Mouse (Mus musculus) heart, adult 2 months (tissue): ENCODE results near the gene Msl2. TPM values are rescaled to one million over a fixed set of nuclear protein-coding genes. Genes with fewer than 3 reads are reported as not detected.

Experiments used
- DNase-seq, 2 experiments: peaks; one replicate each; pipeline ENCODE4 v3.0.0; 2021
- H3K27ac ChIP-seq: fragments of 200-600 bp; 2 replicates; pipeline ENCODE4 v1.8.1; 2022
- H3K27me3 ChIP-seq: fragments of 200-500 bp; 2 replicates; pipeline ENCODE4 v1.6.1; 2012; ENCODE audit warnings: mild to moderate bottlenecking, low read length, inconsistent platforms, mixed read lengths; ENCODE audit not compliant: control insufficient read depth, insufficient read depth
- H3K36me3 ChIP-seq: fragments of 200-500 bp; 2 replicates; pipeline ENCODE4 v1.6.1; 2012; ENCODE audit warnings: low read length, inconsistent platforms; ENCODE audit not compliant: control insufficient read depth, insufficient read depth
- H3K4me1 ChIP-seq: fragments of 200-500 bp; 2 replicates; pipeline ENCODE4 v1.6.1; 2011; ENCODE audit warnings: low read length; ENCODE audit not compliant: control insufficient read depth, insufficient read depth
- H3K4me3 ChIP-seq: fragments of 200-600 bp; 2 replicates; pipeline ENCODE4 v1.8.1; 2022
- H3K79me2 ChIP-seq: fragments of 200-500 bp; replicated peaks from 2 replicates; pipeline ENCODE4 v1.6.1; 2012; ENCODE audit warnings: mild to moderate bottlenecking, inconsistent platforms, low read length, moderate library complexity, mixed read lengths; ENCODE audit not compliant: control insufficient read depth, insufficient read depth
- H3K9ac ChIP-seq: fragments of 200-500 bp; 2 replicates; pipeline ENCODE4 v1.6.1; 2012; ENCODE audit warnings: low read depth, mild to moderate bottlenecking, control low read depth, inconsistent platforms, low read length, mixed read lengths
- CTCF ChIP-seq: fragments of 200-600 bp; IDR thresholded peaks from 2 replicates; pipeline ENCODE4 v1.8.1; 2022; ENCODE audit warnings: antibody characterized with exemption, mild to moderate bottlenecking, moderate library complexity
- EP300 ChIP-seq: fragments of 200-500 bp; IDR thresholded peaks from 2 replicates; pipeline ENCODE4 v1.6.1; 2011; ENCODE audit warnings: low read depth, low read length, control low read depth; ENCODE audit not compliant: insufficient read depth
- POLR2A ChIP-seq: fragments of 200-500 bp; IDR thresholded peaks from 2 replicates; pipeline ENCODE4 v1.6.1; 2011; ENCODE audit warnings: mild to moderate bottlenecking, low read depth, low read length, control low read depth; ENCODE audit not compliant: insufficient read depth
- WGBS: fragments of 180-500 bp; shearing (Covaris S2); methylation state at CpG from one replicate; pipeline ENCODE4 v1.1.7; 2018; 5-methylcytosine and 5-hydroxymethylcytosine counted together
- intact Hi-C: fragments of 180-260 bp; cut with DNase I; formaldehyde crosslinking; loops from one replicate; pipeline ENCODE4 v1.15.1; 2025
- long read RNA-seq: library from polyadenylated mRNA; stranded (forward); transcript quantifications from one replicate; pipeline ENCODE4 v2.0.0, GENCODE M21; 2021
- polyA plus RNA-seq: library from polyadenylated mRNA; depleted of rRNA; stranded (reverse); fragments of >200 nt; gene quantifications from 2 replicates; pipeline ENCODE4 v1.2.3, GENCODE M21; 2012; rRNA removed
- total RNA-seq, 2 experiments: library from RNA; stranded (reverse); gene quantifications; 2 replicates each; pipeline ENCODE4 v1.2.3; 2021

The Msl2 gene
- total RNA-seq = 10 to 100 TPM; 33.5 to 35.9 TPM
- 10.8 and 16.4 TPM in 2 replicates for polyA plus RNA-seq
- long read RNA-seq, full-length matches to known transcripts = 1 of 6 reads
- long read RNA-seq, partial matches to known transcripts = 0 of 6 reads
- long read RNA-seq, other reads (novel, unspliced or antisense) = 5 of 6 reads

- H3K27me3 ChIP-seq = no peaks in the 10 kb centered on the region
- H3K27ac ChIP-seq = peak within 1 kb of the TSS; percentile 100
- H3K4me1 ChIP-seq = peaks cover 8% of the 10 kb centered on the region
- intact Hi-C loops = loop anchor here (1.0 to 2.0 kb wide), 2 partner anchors 40 to 431 kb away; partner anchors contain the start of gene Pccb
- whole genome bisulfite sequencing = 2% methylated on average over 38 of the region's 43 CpGs
- no peak for DNase-seq
- H3K79me2 ChIP-seq = no peaks in the 10 kb centered on the region
- peak within 1 kb of the TSS; percentile 70 for H3K4me3 ChIP-seq
- peak within 1 kb of the TSS; percentile 100 for H3K9ac ChIP-seq
- H3K36me3 ChIP-seq = peaks cover 9% of the 10 kb centered on the region
- TF ChIP-seq CTCF (no peak), POLR2A (peak; percentile 54; the same call in 1 of the 2 replicates), EP300 (no peak)
These were observed at the start of gene Msl2 for GRCm38 (mm10) chr9:101073987-101074331. Gene Msl2, plus strand, starts transcription at chr9:101074101.

- peak overlapping the region; percentile 100 for H3K27ac ChIP-seq
- H3K79me2 ChIP-seq = no peaks in the 10 kb centered on the region
- TF ChIP-seq POLR2A = no peak
- no peak for TF ChIP-seq CTCF
- no peak for TF ChIP-seq EP300
- H3K9ac ChIP-seq = peak overlapping the region; percentile 68
- no peaks in the 10 kb centered on the region for H3K27me3 ChIP-seq
- DNase-seq = no peak
- H3K4me1 ChIP-seq = 0 out of 2 replicates have a peak, but pooled peaks cover 1% of the 10 kb centered on the region
- H3K4me3 ChIP-seq = peak overlapping the region; percentile 93
- H3K36me3 ChIP-seq = no peaks in the 10 kb centered on the region
- intact Hi-C loops = loop anchor here (1.0 kb wide), 1 partner anchor 39 kb away; no protein-coding TSS in a partner anchor
- WGBS = 1% methylated on average over 14 of the region's 14 CpGs
These were observed 40.0 kb upstream of the Msl2 start for GRCm38 (mm10) chr9:101033761-101034447.

- TF ChIP-seq POLR2A (peak; percentile 97), EP300 (peak; percentile 75; the same call in 1 of the 2 replicates), CTCF (peak; percentile 36; the same call in 1 of the 2 replicates)
- peak within 1 kb of the TSS; percentile 100 for H3K27ac ChIP-seq
- WGBS = under 1% methylated on average over 61 of the region's 61 CpGs
- peak within 1 kb of the TSS; percentile 75 for H3K9ac ChIP-seq
- no peaks in the 10 kb centered on the region for H3K79me2 ChIP-seq
- intact Hi-C loops = loop anchor here (1.0 kb wide), 1 partner anchor 39 kb away; no protein-coding TSS in a partner anchor
- H3K4me1 ChIP-seq = 0 out of 2 replicates have a peak, but pooled peaks cover 1% of the 10 kb centered on the region
- peak within 1 kb of the TSS; percentile 93 for H3K4me3 ChIP-seq
- DNase-seq = peak; percentile 95 to 97
- H3K27me3 ChIP-seq = no peaks in the 10 kb centered on the region
- no peaks in the 10 kb centered on the region for H3K36me3 ChIP-seq
These were observed 39.3 kb upstream of the Msl2 start, which contains the start of gene Pccb for GRCm38 (mm10) chr9:101034448-101035098. Gene Pccb, minus strand, starts transcription at chr9:101034898.

GRCm38 (mm10) chr9:101035836-101036596 is 37.9 kb upstream of the Msl2 start:
- H3K79me2 ChIP-seq = no peaks in the 10 kb centered on the region
- H3K27ac ChIP-seq = no peak overlapping the region
- H3K4me3 ChIP-seq = no peak overlapping the region
- DNase-seq = no peak
- 0 out of 2 replicates have a peak, but pooled peaks cover 1% of the 10 kb centered on the region for H3K4me1 ChIP-seq
- TF ChIP-seq POLR2A = no peak
- TF ChIP-seq CTCF = no peak
- TF ChIP-seq EP300 = no peak
- H3K9ac ChIP-seq = no peak overlapping the region
- intact Hi-C loops = no loop called here
- H3K27me3 ChIP-seq = no peaks in the 10 kb centered on the region
- WGBS = 74% methylated on average over 13 of the region's 15 CpGs
- no peaks in the 10 kb centered on the region for H3K36me3 ChIP-seq

- H3K4me1 ChIP-seq = 0 out of 2 replicates have a peak, but pooled peaks cover 1% of the 10 kb centered on the region
- intact Hi-C loops = no loop called here
- no peaks in the 10 kb centered on the region for H3K79me2 ChIP-seq
- H3K27me3 ChIP-seq = no peaks in the 10 kb centered on the region
- H3K36me3 ChIP-seq = no peaks in the 10 kb centered on the region
- no peak overlapping the region for H3K4me3 ChIP-seq
- 77% methylated on average over 2 of the region's 2 CpGs for WGBS
- TF ChIP-seq EP300 (no peak), POLR2A (no peak), CTCF (no peak)
- H3K9ac ChIP-seq = no peak overlapping the region
- H3K27ac ChIP-seq = no peak overlapping the region
- no peak for DNase-seq
These were observed 37.0 kb upstream of the Msl2 start for GRCm38 (mm10) chr9:101036876-101037275.
